Mouse (Mus musculus) liver, embryonic 16.5 days (tissue): ENCODE results near the gene Il6. TPM values are rescaled to one million over a fixed set of nuclear protein-coding genes. Genes with fewer than 3 reads are reported as not detected.

Experiments
- ATAC-seq: fragments of 200-750 bp; cut with Nextera tagmentation; 2 replicates; pipeline ENCODE4 v1.8.0; 2017; ENCODE audit warnings: low read depth, mild to moderate bottlenecking, moderate number of reproducible peaks, moderate library complexity
- H3K27ac ChIP-seq: fragments of 300-500 bp; sonication (generic); 2 replicates; pipeline ENCODE4 v1.5.1; 2014; ENCODE audit warnings: mild to moderate bottlenecking, low read length
- H3K27me3 ChIP-seq: fragments of 300-500 bp; sonication (generic); 2 replicates; pipeline ENCODE4 v1.6.1; 2014; ENCODE audit warnings: low read depth, low read length, mixed read lengths; ENCODE audit not compliant: control insufficient read depth, insufficient read depth
- H3K36me3 ChIP-seq: fragments of 300-500 bp; sonication (generic); 2 replicates; pipeline ENCODE4 v1.6.1; 2014; ENCODE audit warnings: mild to moderate bottlenecking; ENCODE audit not compliant: control insufficient read depth, insufficient read depth
- H3K4me1 ChIP-seq: fragments of 300-500 bp; sonication (generic); 2 replicates; pipeline ENCODE4 v1.6.1; 2014; ENCODE audit warnings: low read depth, low read length, mixed read lengths; ENCODE audit not compliant: control insufficient read depth
- H3K4me2 ChIP-seq: fragments of 300-500 bp; sonication (generic); 2 replicates; pipeline ENCODE4 v1.6.1; 2014; ENCODE audit warnings: low read depth, low read length, mixed read lengths
- H3K4me3 ChIP-seq: fragments of 300-500 bp; sonication (generic); 2 replicates; pipeline ENCODE4 v1.5.1; 2014; ENCODE audit warnings: low read depth, mild to moderate bottlenecking, low read length
- H3K9ac ChIP-seq: fragments of 300-500 bp; sonication (generic); 2 replicates; pipeline ENCODE4 v1.6.1; 2014; ENCODE audit warnings: low read depth, low read length
- H3K9me3 ChIP-seq: fragments of 300-500 bp; sonication (generic); replicated peaks from 2 replicates; pipeline ENCODE4 v1.6.1; 2016; ENCODE audit warnings: low read length; ENCODE audit not compliant: control insufficient read depth
- WGBS: fragments of 180-500 bp; shearing (Covaris S2); extraction: QIAGEN DNeasy Blood & Tissue Kit; methylation state at CpG from one replicate; pipeline ENCODE4 v1.1.7; 2014; ENCODE audit not compliant: insufficient replicate concordance; 5-methylcytosine and 5-hydroxymethylcytosine counted together
- polyA plus RNA-seq: library from polyadenylated mRNA; unstranded; fragments of >200 nt; fragmentation: Nextera tagmentation; extraction: Ambion mirVana; gene quantifications from 2 replicates; pipeline ENCODE4 v1.2.1, GENCODE M21; 2015

Gene Il6
- polyA plus RNA-seq: 0.37 and 0.41 TPM in 2 replicates

DNA sequence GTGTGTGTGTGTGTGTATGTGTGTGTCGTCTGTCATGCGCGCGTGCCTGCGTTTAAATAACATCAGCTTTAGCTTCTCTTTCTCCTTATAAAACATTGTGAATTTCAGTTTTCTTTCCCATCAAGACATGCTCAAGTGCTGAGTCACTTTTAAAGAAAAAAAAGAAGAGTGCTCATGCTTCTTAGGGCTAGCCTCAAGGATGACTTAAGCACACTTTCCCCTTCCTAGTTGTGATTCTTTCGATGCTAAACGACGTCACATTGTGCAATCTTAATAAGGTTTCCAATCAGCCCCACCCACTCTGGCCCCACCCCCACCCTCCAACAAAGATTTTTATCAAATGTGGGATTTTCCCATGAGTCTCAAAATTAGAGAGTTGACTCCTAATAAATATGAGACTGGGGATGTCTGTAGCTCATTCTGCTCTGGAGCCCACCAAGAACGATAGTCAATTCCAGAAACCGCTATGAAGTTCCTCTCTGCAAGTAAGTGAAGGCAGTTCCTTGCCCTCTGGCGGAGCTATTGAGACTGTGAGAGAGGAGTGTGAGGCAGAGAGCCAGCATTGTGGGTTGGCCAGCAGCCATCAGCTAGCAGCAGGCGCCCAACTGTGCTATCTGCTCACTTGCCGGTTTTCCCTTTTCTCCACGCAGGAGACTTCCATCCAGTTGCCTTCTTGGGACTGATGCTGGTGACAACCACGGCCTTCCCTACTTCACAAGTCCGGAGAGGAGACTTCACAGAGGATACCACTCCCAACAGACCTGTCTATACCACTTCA is at the start of gene Il6:
Gene Il6, plus strand, starts transcription at position 389 of the 778 bp plus-strand sequence.
- no peak within 1 kb of the TSS for H3K27ac ChIP-seq
- H3K4me2 ChIP-seq: no peak within 1 kb of the TSS
- 40% methylated on average over 16 of the region's 16 CpGs for WGBS

DNA sequence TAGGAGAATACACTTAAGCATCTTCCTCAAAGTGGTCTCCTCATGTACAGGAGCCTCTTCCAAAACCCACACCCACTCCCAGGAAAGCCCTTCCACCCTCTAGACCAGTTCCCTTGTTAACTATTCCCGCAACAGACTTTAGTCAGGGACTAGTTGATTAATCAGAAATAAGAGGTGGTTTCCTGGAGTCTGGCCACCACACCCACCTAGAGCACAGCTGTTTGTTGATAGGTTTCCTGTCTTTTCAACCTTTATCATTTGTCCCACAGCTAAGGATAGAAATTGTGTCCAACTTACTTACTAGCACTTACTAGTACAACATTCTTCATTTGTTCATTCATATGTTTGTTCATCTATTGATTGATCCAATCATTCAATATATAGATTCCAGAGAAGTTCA is 49.4 kb upstream of the Il6 start:
- no peaks in the 10 kb centered on the region for H3K36me3 ChIP-seq
- H3K4me1 ChIP-seq: peaks cover 8% of the 10 kb centered on the region
- peak overlapping the region; percentile 15; the same call in 1 of the 2 replicates for H3K4me2 ChIP-seq
- peak; percentile 86 for ATAC-seq
- H3K4me3 ChIP-seq: no peak overlapping the region
- WGBS: 8% methylated on average over 1 of the region's 1 CpGs
- H3K9me3 ChIP-seq: no peaks in the 10 kb centered on the region
- no peak overlapping the region for H3K9ac ChIP-seq
- H3K27ac ChIP-seq: no peak overlapping the region
- no peaks in the 10 kb centered on the region for H3K27me3 ChIP-seq

More for the DNA sequence above, at the start of gene Il6:
- Histone ChIP-seq H3K36me3 (no peaks in the 10 kb centered on the region), H3K27me3 (no peaks in the 10 kb centered on the region), H3K4me3 (no peak within 1 kb of the TSS), H3K9me3 (no peaks in the 10 kb centered on the region), H3K9ac (no peak within 1 kb of the TSS), H3K4me1 (no peaks in the 10 kb centered on the region)
- ATAC-seq: peak; percentile 21; the same call in 1 of the 2 replicates

DNA sequence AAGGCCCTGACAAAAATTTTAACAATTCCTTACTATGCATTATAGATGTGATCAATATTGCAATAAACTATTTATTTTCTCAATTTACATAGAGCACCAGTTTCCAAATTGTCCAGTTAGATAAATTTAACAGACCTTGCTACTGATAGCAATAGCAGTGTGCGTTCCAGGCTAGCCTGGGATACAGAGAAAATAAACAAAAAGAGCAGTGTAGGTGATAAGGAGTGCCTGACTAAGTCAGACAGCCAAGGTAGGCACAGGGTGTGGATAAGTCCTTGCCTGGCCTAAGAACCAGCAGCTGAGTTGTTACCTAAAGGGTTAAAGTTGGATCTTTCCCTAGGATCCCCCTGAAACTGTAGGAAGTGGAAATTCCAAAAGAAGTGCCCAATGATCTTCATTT is 42.7 kb upstream of the Il6 start:
- no peaks in the 10 kb centered on the region for H3K27me3 ChIP-seq
- no peaks in the 10 kb centered on the region for H3K36me3 ChIP-seq
- H3K9ac ChIP-seq: no peak overlapping the region
- H3K4me2 ChIP-seq: no peak overlapping the region
- no peak overlapping the region for H3K4me3 ChIP-seq
- 19% methylated on average over 1 of the region's 1 CpGs for WGBS
- no peak for ATAC-seq
- H3K4me1 ChIP-seq: no peaks in the 10 kb centered on the region; the same call in 1 of the 2 replicates
- H3K27ac ChIP-seq: no peak overlapping the region
- H3K9me3 ChIP-seq: no peaks in the 10 kb centered on the region

DNA sequence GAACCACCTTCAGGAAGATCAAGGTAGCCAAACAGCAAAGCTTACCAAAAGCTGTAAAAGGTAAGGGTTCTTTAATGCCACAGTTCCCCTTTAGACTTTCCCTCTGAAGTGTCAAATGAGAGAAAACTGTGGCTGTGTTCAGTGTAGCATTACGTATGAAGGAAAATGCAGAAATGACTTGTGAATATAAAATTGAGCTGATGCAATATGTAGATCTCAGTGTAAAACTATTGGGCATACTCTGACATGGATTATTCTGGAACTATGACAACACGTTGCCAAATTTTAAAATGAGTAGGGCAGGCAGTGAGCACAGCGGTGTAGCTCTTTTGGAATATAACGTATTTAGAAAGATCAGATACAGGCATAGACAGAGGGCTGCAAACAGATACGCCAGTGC is 40.1 kb upstream of the Il6 start:
- H3K36me3 ChIP-seq: no peaks in the 10 kb centered on the region
- 54% methylated on average over 5 of the region's 5 CpGs for WGBS
- no peak for ATAC-seq

GRCm38 (mm10) chr5:29973533-29973932 is 39.4 kb upstream of the Il6 start:
- Histone ChIP-seq H3K9me3 (no peaks in the 10 kb centered on the region), H3K36me3 (no peaks in the 10 kb centered on the region), H3K4me1 (no peaks in the 10 kb centered on the region; the same call in 1 of the 2 replicates), H3K4me2 (no peak overlapping the region), H3K9ac (no peak overlapping the region), H3K27ac (no peak overlapping the region), H3K27me3 (no peaks in the 10 kb centered on the region), H3K4me3 (no peak overlapping the region)
- ATAC-seq: no peak
- 9% methylated on average over 1 of the region's 1 CpGs for WGBS

More for the DNA sequence above, 40.1 kb upstream of the Il6 start:
- H3K27ac ChIP-seq: no peak overlapping the region
- no peak overlapping the region for H3K4me3 ChIP-seq
- H3K4me1 ChIP-seq: no peaks in the 10 kb centered on the region; the same call in 1 of the 2 replicates
- no peak overlapping the region for H3K9ac ChIP-seq
- H3K4me2 ChIP-seq: no peak overlapping the region
- H3K27me3 ChIP-seq: no peaks in the 10 kb centered on the region
- no peaks in the 10 kb centered on the region for H3K9me3 ChIP-seq

DNA sequence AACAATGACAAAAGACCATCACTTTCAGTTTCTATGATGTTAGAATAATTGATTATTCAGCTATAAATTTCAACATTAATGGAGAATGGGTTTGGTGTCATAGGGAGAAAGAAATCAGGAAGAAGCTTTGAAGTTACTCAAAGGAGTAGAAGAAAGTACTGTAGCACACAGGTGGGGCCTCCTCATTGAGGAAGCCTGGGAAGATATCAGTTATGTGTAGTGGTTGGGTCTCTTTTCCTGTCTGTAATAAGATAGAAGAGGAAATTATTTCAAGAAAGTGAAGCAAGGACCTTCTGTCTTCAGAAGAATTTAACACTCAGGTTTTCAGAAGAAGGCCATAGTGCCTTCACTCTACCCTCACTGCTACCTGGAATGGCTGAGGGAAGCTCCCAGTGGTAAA is 38.8 kb upstream of the Il6 start:
- no peak overlapping the region for H3K27ac ChIP-seq
- H3K27me3 ChIP-seq: no peaks in the 10 kb centered on the region
- no peaks in the 10 kb centered on the region for H3K36me3 ChIP-seq
- no peak overlapping the region for H3K4me2 ChIP-seq
- ATAC-seq: no peak
- no peaks in the 10 kb centered on the region for H3K9me3 ChIP-seq
- H3K4me3 ChIP-seq: no peak overlapping the region
- no peak overlapping the region for H3K9ac ChIP-seq
- H3K4me1 ChIP-seq: no peaks in the 10 kb centered on the region; the same call in 1 of the 2 replicates

GRCm38 (mm10) chr5:29993583-29993982 is 19.3 kb upstream of the Il6 start:
- Histone ChIP-seq H3K9me3 (no peaks in the 10 kb centered on the region), H3K4me3 (no peak overlapping the region), H3K36me3 (no peaks in the 10 kb centered on the region), H3K27ac (no peak overlapping the region), H3K4me1 (no peaks in the 10 kb centered on the region), H3K9ac (no peak overlapping the region), H3K4me2 (no peak overlapping the region), H3K27me3 (no peaks in the 10 kb centered on the region)
- 59% methylated on average over 1 of the region's 1 CpGs for WGBS
- ATAC-seq: no peak

DNA sequence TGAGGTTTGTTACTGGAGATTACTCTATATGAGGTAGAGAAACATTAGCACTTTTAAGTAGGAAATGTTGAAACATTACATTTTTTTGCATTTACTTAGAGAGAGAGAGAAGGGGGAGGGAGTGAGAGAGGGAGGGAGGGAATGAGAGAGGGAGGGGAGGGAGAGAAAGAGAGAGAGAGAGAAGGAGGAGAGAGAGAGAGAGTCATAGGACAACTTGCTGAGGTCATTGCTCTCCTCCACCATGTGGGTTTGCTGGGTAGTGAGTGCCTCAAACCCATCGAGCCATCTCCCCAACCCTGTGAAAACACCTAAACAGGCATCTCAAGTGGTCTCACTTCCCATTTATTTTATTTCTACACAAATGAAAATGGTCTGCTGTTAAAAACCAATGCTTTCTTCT is 18.6 kb upstream of the Il6 start:
- Histone ChIP-seq H3K27ac (no peak overlapping the region), H3K36me3 (no peaks in the 10 kb centered on the region), H3K4me3 (no peak overlapping the region), H3K9me3 (no peaks in the 10 kb centered on the region), H3K4me1 (no peaks in the 10 kb centered on the region), H3K27me3 (no peaks in the 10 kb centered on the region), H3K4me2 (no peak overlapping the region), H3K9ac (no peak overlapping the region)
- 39% methylated on average over 1 of the region's 1 CpGs for WGBS
- no peak for ATAC-seq

- H3K4me1 ChIP-seq: no peaks in the 10 kb centered on the region
- no peaks in the 10 kb centered on the region for H3K27me3 ChIP-seq
- 75% methylated on average over 1 of the region's 1 CpGs for WGBS
- no peak overlapping the region for H3K4me3 ChIP-seq
- ATAC-seq: no peak
- H3K9me3 ChIP-seq: no peaks in the 10 kb centered on the region
- no peak overlapping the region for H3K9ac ChIP-seq
- H3K4me2 ChIP-seq: no peak overlapping the region
- H3K27ac ChIP-seq: no peak overlapping the region
- H3K36me3 ChIP-seq: no peaks in the 10 kb centered on the region
Measured at GRCm38 (mm10) chr5:29997351-29997750, 15.6 kb upstream of the Il6 start.
